Mouse (Mus musculus): Measurements from ENCODE around the gene Wdr20. TPM values are rescaled to one million over a fixed set of nuclear protein-coding genes. Genes with fewer than 3 reads are reported as not detected.
"Not testable (repeated sequence)": the region's sequence is repeated elsewhere in the genome, so short reads cannot be mapped to it uniquely, and the experiment has no call there.

Gene Wdr20
- 23.6 and 26.2 TPM in 2 replicates for polyA plus RNA-seq (2014; fragmentation: Nextera tagmentation; extraction: Ambion mirVana)

GRCm38 (mm10) chr12:110737170-110738157 is at the start of gene Wdr20:
Wdr20 (plus strand) TSS chr12:110737944.
- Histone ChIP-seq H3K4me3 (ENCODE audit: low read depth, low read length) (peak within 1 kb of the TSS; percentile 93), H3K27ac (ENCODE audit: low read depth, low read length) (0 out of 2 replicates have a peak within 1 kb of the TSS, but pooled peaks have one; percentile 55), H3K4me1 (ENCODE audit: control insufficient read depth, insufficient read depth, low read length) (peaks cover 9% of the 10 kb centered on the region; the same call in 1 of the 2 replicates), H3K36me3 (ENCODE audit: control insufficient read depth, insufficient read depth, low read length) (no peaks in the 10 kb centered on the region), H3K27me3 (ENCODE audit: control insufficient read depth, insufficient read depth, low read length) (peaks cover 4% of the 10 kb centered on the region; the same call in 1 of the 2 replicates), H3K4me2 (ENCODE audit: low read depth) (peak within 1 kb of the TSS; percentile 91), H3K9me3 (ENCODE audit: control insufficient read depth, low read length) (no peaks in the 10 kb centered on the region), H3K9ac (ENCODE audit: low read length) (peak within 1 kb of the TSS; percentile 89)
- ATAC-seq (ENCODE audit: insufficient read depth, low FRiP score, low TSS enrichment), result peak; percentile 91
- peak; percentile 98 for DNase-seq (ENCODE audit: low spot score)
- WGBS, result 1% methylated on average over 68 of the region's 69 CpGs

DNA sequence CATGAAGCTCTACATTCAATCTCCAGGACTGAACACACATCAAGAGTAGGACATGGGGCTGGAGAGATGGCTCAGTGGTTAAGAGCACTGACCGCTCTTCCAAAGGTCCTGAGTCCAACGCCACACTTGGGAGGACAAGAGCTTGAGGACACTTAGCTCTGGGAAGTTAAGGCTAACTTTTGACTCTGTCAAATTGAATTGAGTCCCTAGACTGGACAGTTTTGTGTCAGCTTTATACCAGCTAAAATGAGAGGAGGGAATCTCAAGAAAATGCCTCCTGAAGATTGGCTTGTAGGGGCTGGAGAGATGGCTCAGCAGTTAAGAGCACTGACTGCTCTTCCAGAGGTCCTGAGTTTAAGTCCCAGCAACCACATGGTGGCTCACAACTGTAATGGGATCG is 48.8 kb upstream of the Wdr20 start:
- H3K27ac ChIP-seq (ENCODE audit: low read depth, low read length); H3K9me3 ChIP-seq (ENCODE audit: control insufficient read depth, low read length); H3K4me2 ChIP-seq (ENCODE audit: low read depth); H3K27me3 ChIP-seq (ENCODE audit: control insufficient read depth, insufficient read depth, low read length); DNase-seq (ENCODE audit: low spot score); ATAC-seq (ENCODE audit: insufficient read depth, low FRiP score, low TSS enrichment); H3K4me1 ChIP-seq (ENCODE audit: control insufficient read depth, insufficient read depth, low read length); H3K4me3 ChIP-seq (ENCODE audit: low read depth, low read length); H3K9ac ChIP-seq (ENCODE audit: low read length): not testable (repeated sequence)
- 91% methylated on average over 3 of the region's 3 CpGs for WGBS
- H3K36me3 ChIP-seq (ENCODE audit: control insufficient read depth, insufficient read depth, low read length), result peaks cover 18% of the 10 kb centered on the region

- H3K36me3 ChIP-seq (ENCODE audit: control insufficient read depth, insufficient read depth, low read length), result peaks cover 18% of the 10 kb centered on the region
- WGBS, result 91% methylated on average over 6 of the region's 6 CpGs
- H3K4me3 ChIP-seq (ENCODE audit: low read depth, low read length), result no peak overlapping the region
- no peaks in the 10 kb centered on the region for H3K9me3 ChIP-seq (ENCODE audit: control insufficient read depth, low read length)
- no peak for DNase-seq (ENCODE audit: low spot score)
- H3K27ac ChIP-seq (ENCODE audit: low read depth, low read length), result no peak overlapping the region
- no peaks in the 10 kb centered on the region for H3K27me3 ChIP-seq (ENCODE audit: control insufficient read depth, insufficient read depth, low read length)
- H3K9ac ChIP-seq (ENCODE audit: low read length), result no peak overlapping the region
- no peak for ATAC-seq (ENCODE audit: insufficient read depth, low FRiP score, low TSS enrichment)
- no peak overlapping the region for H3K4me2 ChIP-seq (ENCODE audit: low read depth)
- H3K4me1 ChIP-seq (ENCODE audit: control insufficient read depth, insufficient read depth, low read length), result peaks cover 6% of the 10 kb centered on the region; the same call in 1 of the 2 replicates
Measured at GRCm38 (mm10) chr12:110689919-110690643, 47.7 kb upstream of the Wdr20 start.

- H3K9ac ChIP-seq (ENCODE audit: low read length); DNase-seq (ENCODE audit: low spot score); H3K4me3 ChIP-seq (ENCODE audit: low read depth, low read length); H3K27me3 ChIP-seq (ENCODE audit: control insufficient read depth, insufficient read depth, low read length); H3K27ac ChIP-seq (ENCODE audit: low read depth, low read length); H3K4me2 ChIP-seq (ENCODE audit: low read depth); H3K9me3 ChIP-seq (ENCODE audit: control insufficient read depth, low read length); ATAC-seq (ENCODE audit: insufficient read depth, low FRiP score, low TSS enrichment): not testable (repeated sequence)
- 87% methylated on average over 5 of the region's 5 CpGs for WGBS
- H3K4me1 ChIP-seq (ENCODE audit: control insufficient read depth, insufficient read depth, low read length), result peaks cover 12% of the 10 kb centered on the region; the same call in 1 of the 2 replicates
- peaks cover 15% of the 10 kb centered on the region for H3K36me3 ChIP-seq (ENCODE audit: control insufficient read depth, insufficient read depth, low read length)
Measured at GRCm38 (mm10) chr12:110693378-110693777, 44.4 kb upstream of the Wdr20 start.

GRCm38 (mm10) chr12:110695676-110696171 is 42.0 kb upstream of the Wdr20 start:
- H3K27me3 ChIP-seq (ENCODE audit: control insufficient read depth, insufficient read depth, low read length), result no peaks in the 10 kb centered on the region
- H3K9ac ChIP-seq (ENCODE audit: low read length), result peak overlapping the region; percentile 99
- peak overlapping the region; percentile 56 for H3K4me2 ChIP-seq (ENCODE audit: low read depth)
- peaks cover 12% of the 10 kb centered on the region; the same call in 1 of the 2 replicates for H3K4me1 ChIP-seq (ENCODE audit: control insufficient read depth, insufficient read depth, low read length)
- H3K36me3 ChIP-seq (ENCODE audit: control insufficient read depth, insufficient read depth, low read length), result peaks cover 4% of the 10 kb centered on the region
- H3K27ac ChIP-seq (ENCODE audit: low read depth, low read length), result peak overlapping the region; percentile 96
- H3K9me3 ChIP-seq (ENCODE audit: control insufficient read depth, low read length), result no peaks in the 10 kb centered on the region
- peak; percentile 73 for DNase-seq (ENCODE audit: low spot score)
- peak; percentile 67 for ATAC-seq (ENCODE audit: insufficient read depth, low FRiP score, low TSS enrichment)
- WGBS, result under 1% methylated on average over 45 of the region's 55 CpGs
- H3K4me3 ChIP-seq (ENCODE audit: low read depth, low read length), result peak overlapping the region; percentile 100

GRCm38 (mm10) chr12:110696173-110696974 is 41.4 kb upstream of the Wdr20 start:
- Histone ChIP-seq H3K27ac (ENCODE audit: low read depth, low read length) (peak overlapping the region; percentile 96), H3K4me2 (ENCODE audit: low read depth) (peak overlapping the region; percentile 76), H3K27me3 (ENCODE audit: control insufficient read depth, insufficient read depth, low read length) (no peaks in the 10 kb centered on the region), H3K9me3 (ENCODE audit: control insufficient read depth, low read length) (no peaks in the 10 kb centered on the region), H3K4me3 (ENCODE audit: low read depth, low read length) (peak overlapping the region; percentile 100), H3K36me3 (ENCODE audit: control insufficient read depth, insufficient read depth, low read length) (peaks cover 3% of the 10 kb centered on the region; the same call in 1 of the 2 replicates), H3K9ac (ENCODE audit: low read length) (peak overlapping the region; percentile 99), H3K4me1 (ENCODE audit: control insufficient read depth, insufficient read depth, low read length) (peaks cover 12% of the 10 kb centered on the region; the same call in 1 of the 2 replicates)
- DNase-seq (ENCODE audit: low spot score) (peak; percentile 98), ATAC-seq (ENCODE audit: insufficient read depth, low FRiP score, low TSS enrichment) (peak; percentile 92)
- under 1% methylated on average over 89 of the region's 89 CpGs for whole genome bisulfite sequencing

- Histone ChIP-seq H3K36me3 (ENCODE audit: control insufficient read depth, insufficient read depth, low read length) (peaks cover 3% of the 10 kb centered on the region; the same call in 1 of the 2 replicates), H3K9me3 (ENCODE audit: control insufficient read depth, low read length) (no peaks in the 10 kb centered on the region), H3K4me3 (ENCODE audit: low read depth, low read length) (peak overlapping the region; percentile 100), H3K9ac (ENCODE audit: low read length) (peak overlapping the region; percentile 85), H3K4me2 (ENCODE audit: low read depth) (peak overlapping the region; percentile 76), H3K4me1 (ENCODE audit: control insufficient read depth, insufficient read depth, low read length) (peaks cover 12% of the 10 kb centered on the region; the same call in 1 of the 2 replicates), H3K27me3 (ENCODE audit: control insufficient read depth, insufficient read depth, low read length) (no peaks in the 10 kb centered on the region), H3K27ac (ENCODE audit: low read depth, low read length) (no peak overlapping the region)
- DNase-seq (ENCODE audit: low spot score) (peak; percentile 11), ATAC-seq (ENCODE audit: insufficient read depth, low FRiP score, low TSS enrichment) (no peak)
- 59% methylated on average over 9 of the region's 9 CpGs for WGBS
Measured at GRCm38 (mm10) chr12:110696975-110697400, 40.8 kb upstream of the Wdr20 start.
